Mouse (Mus musculus) Muller cell, postnatal 12 days (primary cell): ENCODE data around the gene Rnf227.

Experiments used
- DNase-seq: peaks from one replicate; pipeline ENCODE4 v3.0.0-alpha.2; 2015; ENCODE audit errors: inconsistent ontology term

Gene Rnf227

DNA sequence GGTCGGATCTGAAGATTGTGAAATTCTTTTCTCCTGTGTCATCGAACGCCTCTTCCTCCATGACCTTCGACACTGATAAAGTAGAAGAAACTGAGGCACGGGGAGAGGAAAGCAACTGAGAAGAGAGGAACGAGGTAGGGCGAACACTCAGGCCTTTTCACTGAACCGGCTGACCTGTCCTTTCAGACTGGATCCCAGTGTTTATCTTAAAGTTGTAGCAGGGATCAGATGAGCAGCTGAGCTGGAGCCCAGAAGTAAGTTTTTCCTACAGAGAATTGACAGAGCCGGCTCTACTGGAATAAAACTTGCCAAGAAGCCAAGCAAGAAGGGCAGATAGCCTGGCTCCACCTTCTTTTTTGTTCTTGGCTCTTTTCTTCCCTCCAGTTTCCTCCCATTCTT, 30.6 kb downstream of the Rnf227 start:
- DNase-seq, result no peak

DNA sequence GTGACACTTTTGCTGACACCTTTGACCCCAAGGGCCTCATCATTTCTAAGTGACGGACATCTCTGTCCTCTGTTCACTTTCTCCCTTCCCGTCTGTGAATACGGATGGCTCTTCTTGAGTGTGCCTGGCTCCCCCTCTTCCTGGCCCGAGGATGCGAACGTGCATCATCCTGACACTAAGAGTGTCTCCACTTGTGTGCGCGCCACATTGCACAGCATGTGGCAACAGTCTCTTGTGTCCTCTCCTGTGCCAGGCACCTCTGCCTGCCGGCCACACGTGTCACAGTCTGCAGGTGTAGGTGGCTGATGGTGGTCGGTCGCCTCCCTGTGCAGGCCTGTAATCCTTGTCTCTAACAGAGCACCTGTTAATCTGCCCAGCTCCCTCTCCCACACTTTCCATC, 31.3 kb downstream of the Rnf227 start:
- no peak for DNase-seq

DNA sequence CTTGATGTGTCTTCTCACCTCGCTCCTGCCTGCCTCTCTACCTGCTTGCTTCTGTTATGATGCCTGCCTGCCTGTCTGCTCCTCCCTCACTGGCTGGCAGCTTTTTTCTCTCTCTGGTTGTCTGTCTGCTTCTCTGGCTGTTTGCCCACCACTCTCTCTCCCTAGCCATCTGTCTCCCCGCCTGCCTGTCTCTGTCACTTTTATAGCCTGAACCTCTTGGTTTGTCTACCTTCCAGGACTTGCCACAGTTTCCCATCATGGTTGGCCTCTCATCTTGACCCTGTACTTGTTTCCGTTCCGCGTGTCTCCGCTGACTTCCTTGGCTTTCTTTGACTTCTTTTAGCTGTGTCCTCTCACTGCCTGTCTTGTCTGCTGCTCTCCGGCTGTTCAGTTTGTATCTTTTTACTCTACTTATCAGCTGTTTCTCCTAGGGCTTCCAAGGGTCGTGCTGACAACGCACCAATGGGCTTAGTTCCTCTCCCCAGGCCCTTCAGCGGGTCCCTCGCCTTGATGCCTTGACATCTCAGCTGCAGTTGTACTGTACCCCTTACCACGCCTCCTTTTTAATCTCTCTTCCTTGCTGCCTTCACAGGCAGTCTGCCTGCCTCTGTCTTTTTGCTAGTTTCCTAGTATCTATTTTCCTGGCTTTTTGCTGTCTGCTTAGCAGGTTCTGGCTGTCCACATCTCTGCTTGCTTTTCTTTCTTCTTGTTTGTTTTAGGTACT, 32.0 kb downstream of the Rnf227 start:
- no peak for DNase-seq

DNA sequence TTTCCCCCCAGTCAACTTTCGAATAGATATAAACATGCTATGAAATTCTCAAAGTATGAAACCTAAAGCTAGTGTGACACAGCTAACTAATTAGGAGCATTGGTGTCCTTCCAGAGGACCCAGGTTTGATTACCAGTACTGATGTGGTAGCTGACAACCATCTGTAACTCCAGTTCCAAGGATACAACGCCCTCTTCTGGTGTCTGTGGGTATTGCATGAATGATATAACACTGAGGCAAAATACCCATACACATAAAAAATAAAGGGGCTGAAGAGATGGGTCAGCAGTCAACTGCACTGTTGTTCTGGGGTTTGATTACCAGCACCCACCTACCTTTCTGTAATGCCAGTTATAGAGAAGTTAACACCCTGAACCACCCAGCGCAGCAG, 32.5 kb downstream of the Rnf227 start:
- DNase-seq, result no peak

DNA sequence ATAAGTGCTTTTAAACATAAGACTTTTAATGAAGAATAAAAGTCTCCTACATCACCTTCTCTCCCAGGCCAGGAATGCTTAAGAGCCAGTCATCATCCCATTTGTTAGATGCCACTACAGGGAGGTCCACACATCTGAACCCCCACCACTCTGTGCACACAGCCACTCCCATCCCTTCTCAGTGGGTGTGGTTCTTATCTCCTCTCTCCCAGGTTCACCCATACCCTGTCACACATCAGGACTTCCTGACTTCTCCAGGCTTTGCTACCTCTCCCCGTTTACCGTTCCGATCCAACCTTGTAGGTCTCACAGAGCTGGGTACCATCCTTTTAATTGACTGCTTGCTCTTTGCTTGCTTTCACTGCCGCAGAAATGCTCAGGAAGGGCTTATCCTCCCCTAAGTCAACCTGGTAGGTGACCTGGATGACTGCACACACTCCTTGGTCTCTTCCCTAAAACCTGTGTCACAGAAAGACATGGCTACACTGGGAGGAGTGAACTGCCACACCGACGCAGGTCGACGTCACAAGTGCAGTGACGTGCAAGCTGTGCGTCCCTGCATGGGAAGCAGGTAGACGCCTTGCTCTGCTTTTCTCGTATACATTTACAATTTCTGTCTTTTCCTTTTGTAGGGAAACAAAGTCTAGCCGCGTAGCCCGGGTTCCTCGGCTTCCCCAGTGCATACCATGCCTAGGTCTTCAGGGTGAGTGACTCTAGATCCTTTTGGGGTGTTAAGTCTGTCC, 33.1 kb downstream of the Rnf227 start:
- DNase-seq, result no peak

DNA sequence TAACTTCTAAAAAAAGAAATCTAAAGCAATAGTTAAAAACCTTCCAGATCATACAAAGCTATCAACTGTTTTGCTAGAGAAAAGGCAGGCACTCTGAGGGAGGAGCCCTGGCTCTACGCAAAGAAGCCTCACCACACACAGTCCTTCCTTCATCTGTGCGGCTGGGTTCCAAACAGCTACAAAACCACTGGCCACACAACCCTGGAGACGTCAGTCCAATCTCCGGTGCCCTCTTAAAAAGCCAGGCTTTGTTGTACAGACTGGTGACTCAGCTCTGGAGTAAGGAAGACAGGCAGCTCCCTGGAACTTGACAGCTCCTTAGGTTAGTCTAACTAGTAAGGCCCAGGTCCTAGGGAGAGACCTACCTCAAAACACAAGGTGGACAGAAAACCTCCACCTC, 35.4 kb downstream of the Rnf227 start:
- no peak for DNase-seq

DNA sequence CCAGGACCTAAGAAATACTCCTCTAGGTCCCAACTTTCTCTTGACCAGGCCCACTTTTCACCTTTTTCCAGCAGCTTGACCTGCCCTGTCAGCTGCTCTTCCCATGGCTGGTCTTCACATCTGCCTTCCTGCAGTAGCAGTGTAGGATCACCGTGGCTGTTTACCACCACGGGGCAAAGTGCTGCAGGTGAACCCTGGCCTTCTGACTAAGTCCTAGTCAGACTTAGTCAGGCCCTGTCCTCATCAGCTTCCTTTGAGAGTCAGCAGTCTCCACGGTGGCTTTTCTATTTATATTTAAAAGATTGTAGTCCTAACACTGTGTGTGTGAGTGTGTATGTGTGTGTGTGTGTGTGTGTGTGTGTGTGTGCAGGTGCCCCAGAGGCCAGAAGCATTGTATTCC, 37.5 kb downstream of the Rnf227 start:
- no peak for DNase-seq

DNA sequence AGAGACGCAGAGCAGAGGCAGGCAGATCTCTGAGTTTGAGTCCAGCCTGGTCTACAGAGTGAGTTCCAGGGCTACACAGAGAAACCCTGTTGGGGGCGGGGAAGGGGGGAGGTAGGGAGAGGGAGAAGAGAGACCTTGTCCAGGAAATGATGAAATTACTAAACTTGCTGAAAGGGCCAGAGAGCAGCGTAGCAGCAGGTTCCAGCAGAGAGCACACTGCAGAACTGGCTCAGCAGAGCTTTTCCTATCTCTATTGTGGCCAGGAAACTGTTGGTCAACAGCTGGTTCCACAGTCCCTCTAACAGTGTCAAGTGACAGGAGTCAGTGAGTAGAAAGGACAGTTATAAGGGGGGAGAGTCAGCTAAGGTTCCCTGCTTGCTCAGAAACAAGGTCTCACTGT, 39.3 kb downstream of the Rnf227 start:
- no peak for DNase-seq

DNA sequence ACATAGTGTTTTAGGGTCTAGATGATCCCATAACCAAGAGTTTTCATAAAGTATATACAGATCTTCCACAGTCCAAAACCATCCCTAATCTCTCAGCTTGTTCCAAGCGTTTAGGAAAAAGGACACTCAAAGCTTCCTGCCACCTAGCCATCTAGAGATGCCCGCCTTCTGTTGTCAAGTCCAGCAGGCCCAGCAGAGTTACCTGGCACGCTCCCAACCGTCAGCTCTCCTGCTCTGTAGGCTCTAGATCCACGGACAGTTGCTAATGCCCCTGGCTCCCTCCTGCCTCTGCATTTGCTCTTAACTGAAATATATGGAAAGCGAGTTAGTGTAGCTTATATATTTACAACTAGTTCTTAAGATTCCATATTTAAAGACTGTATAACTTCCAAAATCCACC, 41.1 kb downstream of the Rnf227 start:
- DNase-seq, result no peak

DNA sequence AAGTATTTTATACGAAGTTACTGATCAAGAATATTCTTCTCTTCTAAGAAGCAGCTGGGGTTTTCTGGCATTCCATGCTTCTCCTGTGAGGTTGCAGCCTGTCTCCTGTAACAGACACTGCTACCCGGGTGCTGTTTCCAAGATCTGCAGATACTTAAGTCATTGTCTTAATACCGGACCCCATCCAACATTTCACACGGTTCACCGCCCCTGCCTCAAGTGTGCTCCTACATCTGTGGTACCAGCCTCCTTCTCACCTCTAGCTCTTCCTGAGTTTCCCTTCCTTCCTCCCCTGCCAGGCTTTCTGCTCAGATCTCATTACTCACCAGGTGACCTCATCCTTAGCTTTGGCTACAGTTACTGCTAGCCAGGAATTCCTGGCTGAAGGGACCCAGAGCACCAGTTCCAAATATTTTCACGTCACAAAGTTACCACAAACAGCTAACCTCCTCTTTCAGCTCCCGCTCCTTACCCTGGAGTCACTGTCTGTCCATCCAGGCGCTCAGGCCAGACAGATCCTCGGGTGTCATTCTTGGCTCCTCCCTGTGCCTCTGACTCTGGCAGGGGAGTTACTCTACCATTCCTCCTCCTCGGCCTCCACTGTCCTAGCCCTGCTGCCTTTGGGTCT, 42.3 kb downstream of the Rnf227 start:
- peak; percentile 83 for DNase-seq

DNA sequence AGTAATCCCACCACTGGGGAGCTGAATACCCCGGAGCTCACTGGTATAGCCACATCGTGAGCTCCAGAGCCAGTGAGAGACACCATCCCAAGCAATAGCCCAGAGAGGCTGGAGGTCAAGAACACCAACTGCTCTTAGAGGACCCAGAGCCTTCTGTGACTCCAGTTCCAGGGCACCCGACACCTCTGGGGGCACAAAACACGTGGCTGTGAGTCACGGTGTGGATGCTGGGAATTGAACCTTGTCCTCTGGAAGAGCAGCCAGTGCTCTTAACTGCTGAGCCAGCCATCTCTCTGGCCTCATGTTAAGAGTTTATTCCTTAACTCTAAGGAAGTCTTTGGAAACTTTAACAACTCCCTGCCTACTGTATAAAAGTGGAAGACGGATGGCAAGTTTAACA, 44.7 kb downstream of the Rnf227 start:
- no peak for DNase-seq

DNA sequence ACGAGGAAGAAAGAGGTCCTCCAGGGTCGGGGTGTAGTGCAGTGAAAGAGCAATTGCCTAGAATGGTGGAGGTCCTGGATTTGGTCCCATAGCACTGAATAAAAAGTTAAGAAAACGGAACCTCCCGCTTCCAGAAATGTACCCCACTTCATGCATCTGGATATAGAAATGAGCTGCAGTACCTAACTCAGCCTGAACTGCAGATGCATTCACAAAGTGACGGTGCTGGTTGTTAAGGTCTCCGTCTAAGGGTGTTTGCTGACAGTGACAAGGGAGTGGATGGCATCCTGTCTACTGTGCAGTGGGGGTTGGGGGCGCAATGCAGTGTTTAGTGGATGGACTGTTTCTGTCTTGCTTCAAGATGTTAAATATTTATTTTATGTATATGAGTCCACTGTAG, 46.5 kb downstream of the Rnf227 start:
- no peak for DNase-seq

DNA sequence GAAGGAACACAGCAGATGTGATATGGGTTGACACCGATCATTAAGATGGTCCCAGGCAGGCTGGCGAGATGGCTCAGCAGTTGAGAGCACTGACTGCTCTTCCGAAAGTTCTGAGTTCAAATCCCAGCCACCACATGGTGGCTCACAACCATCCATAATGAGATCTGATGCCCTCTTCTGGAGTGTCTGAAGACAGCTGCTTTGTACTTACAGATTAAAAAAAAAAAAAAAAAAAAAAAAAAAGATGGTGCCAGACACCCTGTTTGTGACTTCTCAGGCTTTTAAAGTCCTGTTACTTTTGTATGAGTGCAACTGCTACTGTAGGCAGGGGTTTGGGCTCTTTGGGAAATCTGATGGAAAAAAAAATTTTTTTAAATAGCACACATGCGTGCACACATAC, 48.4 kb downstream of the Rnf227 start:
- DNase-seq, result no peak

DNA sequence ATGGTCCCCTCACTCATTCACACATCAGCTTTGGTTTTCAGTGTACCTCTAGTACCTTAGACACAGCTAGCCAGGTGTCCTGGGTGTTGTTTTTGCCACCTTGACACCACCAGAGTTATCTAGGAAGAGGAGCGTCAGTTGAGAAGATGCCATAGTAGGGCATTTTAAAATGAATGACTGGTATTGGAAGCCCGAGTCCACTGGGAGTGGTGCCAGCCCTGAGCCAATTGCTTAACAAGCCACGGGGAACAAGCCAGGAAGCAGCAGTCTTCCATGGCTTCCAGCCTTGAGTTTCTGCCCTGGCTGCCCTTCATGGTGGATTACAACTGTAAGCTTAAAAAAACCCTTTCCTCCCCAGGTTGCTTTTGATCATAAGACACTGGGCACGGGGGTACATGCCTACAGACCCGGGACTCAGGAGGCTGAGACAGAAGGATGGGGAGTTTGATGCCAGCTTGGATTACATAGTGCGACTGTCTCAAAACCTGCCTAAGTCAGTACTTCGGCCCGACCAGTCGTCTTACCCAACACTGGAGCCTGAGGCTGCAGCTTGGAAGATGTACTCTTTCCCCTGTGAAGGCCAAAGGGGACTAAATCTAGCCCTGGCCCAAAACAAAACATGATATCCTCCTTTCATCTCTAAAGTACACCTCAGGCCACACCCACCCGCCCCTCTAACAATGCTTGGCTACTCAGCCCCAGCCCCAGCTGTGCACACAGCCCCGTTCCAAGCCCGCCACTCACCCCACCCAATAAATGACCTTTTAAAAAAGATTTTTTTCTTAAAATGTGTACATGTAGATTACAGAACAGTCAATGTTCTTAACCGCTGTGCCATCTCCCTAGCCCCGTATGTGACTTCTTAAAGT, 49.5 kb downstream of the Rnf227 start:
- peak; percentile 63 for DNase-seq

DNA sequence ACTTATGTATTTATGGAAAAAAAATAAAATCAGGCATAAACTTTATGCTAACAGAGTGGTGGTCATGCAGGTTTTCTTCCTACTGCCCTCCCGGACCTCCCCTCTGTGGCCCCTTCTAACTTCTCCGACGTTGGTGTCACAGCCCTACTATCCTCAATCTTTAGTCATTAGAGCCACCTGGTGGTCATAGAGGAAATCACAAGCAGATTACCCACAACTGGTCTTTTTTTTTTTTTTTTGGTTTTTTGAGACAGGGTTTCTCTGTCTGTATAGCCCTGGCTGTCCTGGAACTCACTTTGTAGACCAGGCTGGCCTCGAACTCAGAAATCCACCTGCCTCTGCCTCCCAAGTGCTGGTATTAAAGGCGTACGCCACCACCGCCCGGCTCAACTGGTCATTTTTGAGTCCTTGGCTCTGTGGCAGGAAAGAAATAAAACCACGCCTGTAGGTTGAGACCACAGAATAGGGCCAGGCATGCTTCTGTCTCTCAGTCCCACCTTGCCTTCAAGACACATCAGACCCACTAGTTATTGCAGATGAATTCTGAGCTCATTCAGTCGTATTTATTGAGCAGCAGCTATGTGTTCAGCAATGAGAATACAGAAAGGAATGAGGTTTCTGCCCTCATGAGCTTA, 50.3 kb downstream of the Rnf227 start:
- DNase-seq, result peak; percentile 49
